Mouse (Mus musculus) adrenal gland, adult 2 months (tissue): ENCODE measurements around the gene Sema3a. TPM values are rescaled to one million over a fixed set of nuclear protein-coding genes. Genes with fewer than 3 reads are reported as not detected.
"Not testable (repeated sequence)": the region's sequence is repeated elsewhere in the genome, so short reads cannot be mapped to it uniquely, and the experiment has no call there.

Experiments
- DNase-seq: peaks from one replicate; pipeline ENCODE4 v3.0.0; 2021
- polyA plus RNA-seq: library from polyadenylated mRNA; depleted of rRNA; stranded (reverse); fragments of >200 nt; gene quantifications from 2 replicates; pipeline ENCODE4 v1.2.3, GENCODE M21; 2012
- total RNA-seq, 2 experiments: library from RNA; stranded (reverse); gene quantifications; 2 replicates each; pipeline ENCODE4 v1.2.3; 2021

Gene Sema3a
- total and polyA plus RNA-seq, 3 experiments = 0.03 to 0.86 (median 0.40) TPM

DNA sequence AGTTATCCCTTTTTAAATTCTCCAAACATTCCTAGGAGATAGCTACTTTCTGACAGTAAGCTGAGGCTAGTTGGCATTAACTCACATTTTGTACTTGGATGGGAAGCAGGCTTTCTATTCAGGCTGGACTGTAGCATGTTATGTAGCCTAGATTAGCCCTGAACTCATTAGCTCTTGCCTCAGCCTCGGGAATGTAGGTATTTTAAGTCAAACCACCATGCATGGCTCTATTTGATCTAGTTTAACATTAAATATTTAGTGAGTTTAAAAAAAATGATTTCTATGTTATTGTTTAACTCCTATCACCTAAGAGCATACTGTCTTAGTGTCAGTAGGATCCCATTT lies 423.0 kb downstream of the Sema3a start:
- no peak for DNase-seq

DNA sequence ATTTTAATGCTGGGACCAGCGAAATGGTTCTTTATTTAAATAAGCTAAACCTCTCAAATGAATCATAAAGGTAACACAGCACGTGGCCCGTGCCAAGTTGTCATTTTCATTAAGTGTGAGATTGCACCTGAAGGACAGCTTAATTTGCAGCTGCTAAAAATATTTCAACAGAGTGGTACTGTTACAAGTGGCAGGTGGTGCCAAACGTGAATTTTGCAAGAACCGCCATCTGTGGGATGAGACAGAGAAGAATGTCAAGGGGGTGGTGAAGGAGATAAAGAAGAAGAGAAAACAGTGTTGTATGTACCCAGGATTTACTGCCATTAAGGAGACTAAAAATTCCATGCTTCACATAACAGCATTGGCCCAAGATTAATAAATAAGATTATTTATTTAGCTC lies 423.9 kb downstream of the Sema3a start:
- no peak for DNase-seq

DNA sequence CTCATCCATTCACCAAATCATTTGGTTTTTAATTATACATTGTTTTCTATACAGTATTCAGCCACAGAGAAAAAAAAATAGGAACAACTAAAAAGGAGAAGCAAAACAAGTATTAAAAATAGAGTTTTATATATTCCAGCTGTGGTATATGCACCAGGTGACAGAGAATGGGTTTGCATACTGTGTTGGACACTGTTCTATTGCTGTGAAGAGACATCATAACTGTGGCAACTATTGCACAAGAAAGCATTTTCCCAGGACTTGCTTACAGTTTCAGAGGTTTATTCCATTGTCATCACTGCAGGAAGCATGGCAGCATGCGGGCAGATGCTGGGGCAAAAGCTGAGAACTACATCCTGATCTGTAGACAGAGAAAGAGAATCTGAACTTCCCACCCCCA lies 425.7 kb downstream of the Sema3a start:
- no peak for DNase-seq

DNA sequence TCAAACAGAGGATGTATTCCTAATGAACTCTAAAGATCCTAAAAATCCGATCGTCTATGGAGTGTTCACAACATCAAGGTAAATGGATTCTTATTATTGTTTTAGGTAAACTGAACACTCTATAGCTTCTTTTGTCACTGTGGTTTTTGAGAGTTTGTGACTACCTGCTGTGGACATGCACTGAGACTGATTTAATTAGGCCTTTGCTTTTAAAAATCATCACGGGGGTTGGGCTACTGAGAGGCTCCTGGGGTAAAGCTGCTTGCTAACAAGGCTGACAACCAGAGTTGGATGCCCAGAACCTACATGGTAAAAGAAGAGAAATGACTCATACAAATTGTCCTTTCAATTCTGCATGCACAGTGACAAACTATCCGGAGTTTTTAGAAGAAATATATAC lies 432.0 kb downstream of the Sema3a start:
- no peak for DNase-seq

DNA sequence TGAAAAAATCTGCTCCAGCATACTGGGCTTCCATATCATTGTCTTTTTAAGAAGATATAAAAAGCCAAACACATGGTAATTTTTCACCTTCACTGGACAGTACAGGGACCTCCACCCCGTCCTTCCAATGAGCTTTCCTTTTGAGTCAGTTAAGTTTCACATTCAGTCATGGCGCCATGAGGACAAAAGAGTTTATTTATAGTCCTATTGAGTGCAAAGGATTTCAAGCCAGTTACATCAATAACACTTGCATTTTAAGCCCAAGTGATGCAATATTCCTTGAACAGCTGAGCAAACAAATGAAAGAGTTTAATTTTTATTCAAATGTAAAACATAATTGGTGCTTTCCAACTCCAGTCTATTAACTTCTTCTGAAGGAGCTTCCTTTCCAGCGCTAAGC lies 448.7 kb downstream of the Sema3a start:
- no peak for DNase-seq

DNA sequence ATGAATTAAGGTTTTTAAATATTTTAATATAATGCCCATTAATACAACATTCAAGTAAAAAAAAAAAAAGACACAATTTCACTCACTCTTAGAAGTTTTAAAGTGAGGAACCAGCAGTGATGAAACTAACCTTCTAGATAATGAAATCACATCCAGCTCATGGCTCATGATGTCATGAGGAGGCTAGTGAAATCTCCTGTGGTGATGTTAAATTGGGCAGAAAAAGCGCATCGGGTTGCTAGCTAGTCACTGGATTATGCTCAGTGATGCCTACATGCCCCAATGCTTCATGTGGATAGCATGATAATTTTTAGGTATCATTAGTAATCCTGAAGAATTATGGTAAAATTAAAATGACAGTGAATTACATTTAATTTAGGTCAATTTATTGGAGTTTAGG lies 453.9 kb downstream of the Sema3a start:
- DNase-seq = no peak

DNA sequence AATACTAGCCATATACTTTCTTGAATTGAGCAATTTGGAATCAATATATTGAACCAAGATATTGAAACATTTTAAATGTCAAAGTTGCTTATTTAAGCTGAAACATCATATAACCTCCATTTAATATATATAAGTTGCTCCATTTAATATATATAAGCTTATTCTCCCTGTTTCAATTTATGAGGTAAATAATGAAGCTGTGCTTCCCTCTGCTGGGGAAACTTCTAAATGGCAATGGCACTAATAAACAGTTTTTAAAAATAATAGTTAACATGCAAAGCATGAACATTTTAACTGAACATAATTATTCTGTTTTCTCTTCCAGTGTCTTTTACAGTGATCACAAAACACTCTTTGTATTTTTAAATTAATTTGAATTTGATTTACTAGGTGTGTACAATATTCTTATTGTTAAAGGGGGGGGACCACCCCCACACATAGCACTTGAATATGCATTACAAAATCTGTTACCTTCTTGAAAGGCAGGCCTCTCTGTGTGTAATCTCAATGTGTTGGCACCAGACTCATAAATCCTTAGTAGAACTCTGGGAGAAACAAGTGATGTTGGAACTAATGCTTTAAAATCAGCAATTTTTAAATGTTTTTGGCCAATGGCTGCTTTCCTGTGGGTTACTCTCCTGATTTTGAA lies 460.5 kb downstream of the Sema3a start:
- no peak for DNase-seq

DNA sequence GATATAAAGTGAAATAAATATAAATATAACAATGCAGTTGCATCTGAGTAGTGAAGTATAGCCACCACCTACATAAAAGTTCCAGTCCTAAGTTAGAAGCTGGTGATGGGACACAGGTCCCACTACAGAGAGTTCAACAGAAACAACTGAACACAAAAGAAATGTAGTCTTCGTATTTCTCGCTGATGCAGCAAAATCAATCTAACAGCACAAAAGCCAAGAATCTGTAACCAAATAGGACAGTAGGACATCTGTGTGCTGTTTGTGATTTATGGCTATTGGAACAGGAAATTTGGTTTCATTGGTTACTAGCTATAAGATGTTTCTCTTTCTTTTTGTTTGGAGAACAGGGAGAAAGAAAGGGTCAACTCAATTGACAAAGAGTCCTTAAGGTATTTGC lies 469.2 kb downstream of the Sema3a start:
- no peak for DNase-seq

DNA sequence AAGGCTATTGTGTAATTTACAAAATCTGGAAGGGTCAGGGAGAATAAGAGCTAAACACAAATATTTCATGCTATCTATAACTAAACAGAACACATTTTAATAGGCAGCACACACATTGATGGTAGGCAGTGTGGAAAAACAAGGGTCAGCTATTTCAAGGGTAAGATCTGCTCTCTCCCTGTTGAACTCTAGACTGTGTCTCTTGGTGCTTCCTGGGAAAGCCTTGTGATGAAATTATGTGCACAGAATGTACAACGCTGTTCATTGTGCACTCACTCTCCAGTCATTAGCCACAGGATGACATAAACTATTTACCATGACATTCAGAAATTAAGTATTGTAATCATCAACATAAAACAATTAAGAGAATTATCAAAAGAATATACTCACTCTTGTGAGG lies 486.4 kb downstream of the Sema3a start:
- DNase-seq = no peak

DNA sequence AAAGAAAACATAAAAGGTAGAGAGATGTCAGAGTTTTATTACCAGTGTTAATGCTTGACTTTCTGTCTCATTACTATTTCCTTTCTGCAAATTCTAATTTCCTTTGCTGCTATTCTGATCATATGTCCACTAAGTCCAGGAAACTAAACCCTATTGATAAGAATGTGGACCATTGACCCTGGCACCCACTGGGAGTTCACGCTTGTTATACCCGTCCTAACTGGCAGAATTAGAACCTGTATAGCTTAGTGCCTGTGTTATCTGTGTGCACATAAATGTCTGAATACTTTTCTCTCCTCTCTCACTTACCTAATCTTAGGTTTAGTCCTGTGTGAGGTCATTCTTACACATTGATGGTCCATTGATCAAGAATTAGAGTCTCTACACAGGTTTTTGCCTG lies 486.9 kb downstream of the Sema3a start:
- no peak for DNase-seq

DNA sequence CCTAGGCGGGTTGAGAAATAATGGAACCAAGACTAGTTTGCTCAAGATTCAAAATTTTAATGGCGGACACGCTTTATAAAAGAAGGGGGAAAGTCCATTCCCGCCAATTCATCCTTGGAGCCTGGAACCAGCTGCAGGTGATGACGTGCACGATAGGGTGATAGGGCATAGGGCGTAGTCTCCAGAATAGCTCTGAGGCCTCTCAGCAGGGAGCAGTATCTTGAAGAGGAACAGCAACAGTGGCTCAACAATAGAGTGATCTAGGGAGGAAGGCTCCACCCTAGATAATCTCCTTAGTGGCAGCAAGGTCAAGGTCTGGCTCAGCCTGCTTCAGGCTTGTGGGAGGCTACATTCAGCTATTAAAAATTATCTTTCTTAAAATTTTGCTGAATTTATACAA lies 489.4 kb downstream of the Sema3a start:
- DNase-seq = not testable (repeated sequence)

DNA sequence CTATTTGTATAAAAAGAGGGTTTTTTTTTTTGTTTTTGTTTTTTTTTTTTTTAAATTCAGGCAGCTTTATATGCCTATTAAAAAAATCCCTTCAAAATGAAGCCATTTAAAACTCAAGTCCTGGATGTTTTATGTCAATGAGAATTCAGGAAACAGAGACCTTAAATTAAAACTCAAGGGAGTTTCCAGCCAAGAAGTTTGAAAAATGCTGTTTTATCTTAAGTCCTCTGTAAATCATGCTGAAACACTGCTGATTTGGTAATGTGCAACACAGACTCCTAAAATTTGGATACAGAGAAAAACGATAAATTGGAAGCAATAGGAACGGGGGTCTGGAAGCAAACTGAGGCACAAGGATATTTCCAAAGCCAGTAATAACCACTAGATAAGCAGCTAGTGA lies 490.7 kb downstream of the Sema3a start:
- DNase-seq = no peak

DNA sequence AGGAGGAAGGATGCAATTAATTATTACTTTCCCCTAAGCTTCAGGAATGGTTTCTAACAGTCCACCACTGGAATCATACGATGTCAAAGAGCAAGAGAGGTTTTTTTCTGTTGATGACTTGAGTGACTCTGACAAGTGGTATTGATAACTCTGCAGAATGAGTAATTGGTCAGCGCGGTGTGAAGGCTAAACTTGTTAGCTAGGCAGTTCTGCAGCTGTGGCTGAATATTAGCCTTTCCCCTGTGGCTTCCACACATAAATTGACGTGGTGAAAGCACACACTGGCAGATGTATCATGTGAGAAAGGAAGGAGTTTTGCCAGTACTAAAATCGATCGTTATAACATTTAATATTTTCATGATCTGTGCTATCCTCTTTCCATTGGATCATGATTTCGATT lies 497.4 kb downstream of the Sema3a start:
- no peak for DNase-seq

DNA sequence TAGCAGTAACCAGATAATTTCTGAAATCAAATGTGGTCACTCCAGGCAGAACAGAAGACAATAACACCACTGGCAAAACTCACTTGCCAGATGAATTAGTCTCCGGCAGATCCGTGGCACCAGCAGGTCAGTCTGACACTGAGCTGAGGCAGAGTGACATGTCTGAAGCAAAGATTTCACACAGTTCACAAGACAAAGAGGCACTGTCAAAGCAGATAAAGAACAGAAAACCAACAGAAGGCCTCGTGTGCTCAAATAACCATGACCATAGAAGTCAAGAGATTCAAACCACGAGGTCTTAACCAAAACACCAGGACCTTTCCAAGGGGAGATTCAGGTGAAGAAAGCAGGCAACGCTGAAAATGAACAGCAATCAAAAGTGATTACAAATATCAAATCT lies 499.5 kb downstream of the Sema3a start:
- DNase-seq = no peak

DNA sequence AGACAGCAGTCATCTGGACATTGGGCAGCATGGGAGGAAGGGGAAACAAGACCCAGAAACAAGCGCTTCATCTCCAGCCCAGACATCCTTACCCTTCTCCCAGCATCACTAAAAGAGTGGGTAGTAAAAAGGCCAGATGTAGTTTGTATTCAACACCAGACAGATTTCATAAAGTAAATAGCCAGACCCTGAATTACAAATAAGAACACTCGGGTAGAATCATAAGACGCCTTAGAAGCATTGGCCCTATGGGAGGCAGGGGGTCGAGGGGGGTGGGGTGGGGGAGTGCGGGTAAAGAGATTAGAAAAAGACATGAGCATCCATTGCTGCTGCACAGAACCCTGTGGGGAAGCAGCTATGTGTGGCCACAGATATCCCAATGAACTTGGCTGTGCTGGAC lies 500.9 kb downstream of the Sema3a start:
- DNase-seq = no peak

DNA sequence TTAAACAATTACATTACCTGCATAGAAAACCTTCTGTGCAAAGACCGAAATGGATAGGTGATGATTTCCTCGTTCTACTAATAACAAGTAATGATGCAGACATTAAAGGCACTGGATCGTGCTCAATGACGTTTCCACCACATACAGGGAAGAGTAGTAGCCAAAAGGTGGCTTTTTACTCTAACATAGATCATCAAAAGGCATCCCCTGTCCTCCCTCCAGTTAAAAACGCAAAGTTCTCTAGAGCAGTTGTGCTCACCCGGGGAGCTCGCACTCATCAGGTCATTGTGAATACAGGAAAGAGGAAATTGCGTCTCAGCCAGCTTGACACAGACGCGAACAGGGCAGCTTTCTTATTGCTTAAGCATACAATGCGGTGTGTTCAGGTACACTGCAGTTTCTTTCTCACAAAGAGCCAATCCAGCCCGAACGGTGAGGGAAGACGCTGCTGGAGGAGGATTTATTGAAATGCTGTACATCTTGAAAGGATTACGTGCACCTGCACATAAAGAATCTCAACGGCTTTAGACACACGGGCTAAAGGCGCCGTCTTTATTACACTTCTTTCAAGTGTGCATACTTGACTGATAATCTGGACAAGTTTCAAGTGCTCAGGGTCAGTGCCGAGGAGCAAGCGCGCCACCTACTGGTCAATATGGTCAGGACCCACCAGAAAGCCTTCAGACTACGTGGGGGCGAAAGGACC lies 503.5 kb downstream of the Sema3a start:
- DNase-seq = peak; percentile 73

DNA sequence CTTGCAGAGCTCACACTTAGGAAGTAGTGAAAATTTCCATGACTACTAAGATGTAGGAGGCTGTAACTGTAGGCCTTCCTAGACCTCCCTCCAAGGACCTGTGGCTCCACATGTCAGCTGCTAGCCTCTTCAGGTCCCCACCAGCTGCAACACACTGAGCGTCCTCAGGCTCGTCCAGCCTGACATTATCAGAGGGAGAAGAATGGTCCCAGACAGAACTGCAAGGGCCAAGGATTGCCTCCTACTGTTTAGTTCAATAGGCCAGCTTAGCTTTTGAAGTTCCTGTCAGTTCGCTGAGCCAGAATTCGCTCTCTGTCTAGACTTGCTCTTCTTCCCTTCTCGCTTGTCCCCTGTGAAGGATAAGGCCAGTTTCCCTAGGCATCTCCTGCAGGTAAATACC lies 504.7 kb downstream of the Sema3a start:
- no peak for DNase-seq

DNA sequence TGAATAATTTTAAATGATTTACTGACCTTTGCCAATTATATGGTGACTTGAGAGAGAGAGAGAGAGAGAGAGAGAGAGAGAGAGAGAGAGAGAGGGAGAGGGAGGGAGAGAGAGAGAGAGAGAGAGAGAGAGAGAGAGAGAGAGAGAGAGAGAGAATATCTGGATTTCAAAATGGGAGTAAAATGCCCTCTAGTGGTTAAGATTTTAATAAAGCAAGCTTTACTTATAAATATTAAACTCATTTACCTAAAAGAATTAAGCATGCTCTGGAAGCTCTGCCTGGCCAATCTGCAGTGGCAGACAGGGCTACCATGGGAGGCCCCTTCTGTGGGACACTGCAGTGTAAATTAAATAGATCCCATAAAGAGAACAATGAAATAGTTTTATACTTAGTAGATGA lies 505.5 kb downstream of the Sema3a start:
- DNase-seq = no peak

DNA sequence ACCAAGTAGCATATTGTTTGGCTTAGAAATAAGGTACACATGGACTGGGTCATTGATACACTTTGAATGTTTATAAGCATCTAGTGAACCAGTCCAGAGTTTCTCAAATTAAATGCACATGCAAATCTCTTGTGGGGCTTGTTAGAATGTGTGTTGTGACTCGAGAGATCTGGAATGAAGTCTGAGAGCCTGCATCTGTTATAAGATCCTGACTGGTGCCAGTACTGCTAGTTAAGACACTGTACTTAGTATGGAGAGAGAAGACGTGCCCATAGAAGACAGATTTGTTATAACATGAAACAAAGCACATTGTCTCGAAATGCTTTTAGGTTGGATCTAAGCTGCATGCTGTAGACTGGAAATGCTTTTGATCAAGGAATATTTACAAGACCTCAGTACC lies 511.0 kb downstream of the Sema3a start:
- no peak for DNase-seq
